Mouse (Mus musculus): ENCODE measurements around the gene Obox1.
"Not testable (repeated sequence)": the region's sequence is repeated elsewhere in the genome, so short reads cannot be mapped to it uniquely, and the experiment has no call there.

The Obox1 gene

DNA sequence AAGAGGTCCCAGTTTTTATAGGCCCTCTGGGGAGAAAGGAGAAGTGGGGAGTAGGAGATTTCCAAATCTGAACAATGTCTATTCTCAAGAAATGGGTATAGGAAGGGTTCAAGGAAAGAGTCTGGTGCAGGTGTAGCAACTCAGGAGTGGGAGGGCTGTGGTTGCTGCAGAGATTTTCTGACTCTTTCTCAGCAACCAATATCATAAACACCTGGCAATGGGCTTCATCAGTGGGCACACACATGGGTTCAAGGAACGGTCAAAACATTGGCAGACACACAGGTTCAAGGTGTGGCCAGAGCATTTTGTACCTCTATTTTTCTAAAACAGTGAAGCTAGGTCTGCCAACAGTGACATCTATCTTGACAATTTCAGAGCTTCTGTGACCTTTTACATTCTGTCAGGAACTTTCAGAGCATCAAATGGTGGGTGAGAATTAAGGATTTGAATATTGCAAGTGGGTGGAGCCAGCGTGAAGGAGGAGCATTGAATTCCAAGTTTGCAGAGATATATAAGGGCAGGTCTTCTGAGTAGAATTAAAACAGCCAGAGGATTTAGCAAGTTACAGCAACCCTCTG is at the start of gene Obox1, which contains the start of gene Obox2:
Gene Obox1 (plus strand): TSS at position 528 of the 578 bp plus-strand sequence.
Gene Obox2 (plus strand): TSS at position 301 of the 578 bp plus-strand sequence.
- DNase-seq, result not testable (repeated sequence)

DNA sequence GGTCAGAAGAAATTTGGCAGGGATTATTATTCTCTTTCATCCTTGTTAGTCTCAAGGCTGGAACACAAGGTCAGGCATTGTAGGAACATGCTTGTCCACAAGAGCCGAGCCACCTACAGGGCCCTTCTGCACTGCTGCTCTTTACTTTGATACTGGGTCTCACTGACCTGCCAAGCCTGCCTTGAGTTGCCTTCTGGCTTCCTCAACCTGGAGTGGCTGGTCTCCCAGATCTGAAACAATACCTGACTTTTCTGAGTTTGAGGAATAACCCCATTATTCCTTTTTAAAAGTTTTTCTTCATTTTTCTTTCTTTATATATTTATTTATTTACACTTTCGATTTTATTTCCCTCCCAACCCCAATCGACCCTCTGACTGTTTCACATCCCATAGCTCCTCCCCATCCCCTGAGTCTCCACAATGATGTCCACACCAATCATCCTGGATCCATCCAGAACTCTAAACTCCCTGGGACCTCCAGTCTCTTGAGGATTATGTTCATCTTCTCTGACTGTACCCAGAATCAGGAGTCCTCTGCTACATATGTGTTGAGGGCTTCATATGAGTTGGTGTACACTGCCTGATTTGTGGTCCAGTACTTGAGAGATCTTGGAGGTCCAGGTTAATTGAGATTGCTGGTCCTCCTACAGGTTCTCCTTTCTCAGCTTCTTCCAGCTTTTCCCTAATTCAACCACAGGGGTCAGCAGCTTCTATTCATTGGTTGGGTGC is 10.6 kb downstream of the Obox1 start:
- not testable (repeated sequence) for DNase-seq

DNA sequence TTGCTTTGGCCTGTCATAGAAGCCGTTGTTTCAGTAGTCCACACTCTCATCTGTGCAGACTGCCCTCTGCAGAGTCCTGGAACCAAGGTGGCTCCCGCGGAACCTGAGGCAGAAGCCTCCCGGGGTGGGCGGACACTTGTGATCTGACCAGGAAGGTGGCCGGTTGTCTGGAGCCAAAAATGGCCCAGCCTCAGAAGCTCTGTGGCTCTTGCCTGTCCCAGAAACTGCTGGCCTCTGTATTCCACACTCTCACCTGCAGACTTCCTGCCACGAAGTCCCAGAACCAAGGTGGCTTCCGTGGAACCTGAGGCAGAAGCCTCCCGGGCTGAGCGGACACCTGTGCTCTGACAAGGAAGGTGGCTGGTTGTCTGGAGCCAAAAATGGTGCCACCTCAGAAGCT is 18.1 kb downstream of the Obox1 start:
- not testable (repeated sequence) for DNase-seq

DNA sequence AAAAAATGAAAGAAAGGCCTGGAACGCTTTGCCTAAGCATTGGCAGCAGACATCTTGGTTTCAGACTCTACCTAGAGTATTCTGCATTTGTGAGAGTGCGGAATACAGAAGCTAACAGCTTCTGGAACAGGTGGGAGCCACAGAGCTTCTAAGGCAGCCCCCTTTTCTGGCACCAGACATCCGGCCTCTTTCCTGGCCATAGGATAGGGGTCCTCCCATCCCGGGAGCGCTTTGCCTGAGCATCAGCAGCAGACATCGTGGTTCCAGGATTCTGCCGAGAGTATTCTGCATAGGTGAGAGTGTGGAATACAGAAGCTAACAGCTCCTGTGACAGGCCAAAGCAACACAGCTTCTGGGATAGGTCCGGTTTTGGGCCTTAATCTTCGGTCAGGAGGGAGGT is 29.3 kb downstream of the Obox1 start:
- DNase-seq, result not testable (repeated sequence)

DNA sequence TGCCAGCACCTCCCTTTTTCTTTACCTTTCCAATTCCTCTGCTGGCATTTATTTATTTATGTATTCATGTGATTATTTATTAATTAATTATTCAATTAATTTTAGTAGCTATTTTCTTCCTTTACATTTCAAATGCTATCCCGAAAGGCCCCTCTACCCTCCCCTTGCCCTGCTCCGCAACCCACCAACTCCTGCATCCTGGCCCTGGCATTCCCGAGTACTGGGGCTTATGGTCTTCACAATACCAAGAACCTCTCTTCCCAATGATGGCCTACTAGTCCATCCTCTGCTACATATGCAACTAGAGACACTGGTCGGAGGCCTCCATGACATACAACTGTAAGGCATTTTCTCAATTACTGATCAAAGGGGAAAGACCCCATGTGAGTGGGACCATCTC is 36.8 kb downstream of the Obox1 start:
- DNase-seq, result not testable (repeated sequence)

DNA sequence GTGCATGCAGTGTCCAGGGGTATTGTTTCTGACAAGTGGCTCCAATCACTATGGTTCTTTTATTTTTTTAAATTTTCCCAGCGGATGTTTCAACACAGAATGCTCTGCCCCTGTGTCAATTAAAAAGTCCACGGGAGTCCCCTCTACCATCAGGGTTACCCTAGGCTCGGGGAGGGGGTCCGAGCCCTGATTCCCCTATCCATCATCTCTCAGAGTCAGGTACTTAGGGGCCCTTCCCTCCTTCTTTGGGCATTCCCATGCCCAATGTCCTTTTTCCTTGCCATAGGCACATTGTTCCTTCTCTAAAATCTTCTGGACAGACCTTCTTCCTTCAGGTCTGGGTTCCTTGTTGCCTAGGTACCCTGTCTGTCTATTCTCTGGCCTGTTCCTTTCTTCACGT is 120.7 kb downstream of the Obox1 start:
- not testable (repeated sequence) for DNase-seq

All from cerebellum, adult 9-10 months (tissue).